Mouse (Mus musculus) kidney, adult 18-20 months (tissue): Measurements from ENCODE around the gene Mark3.

ENCODE experiments used
- DNase-seq: peaks from one replicate; pipeline ENCODE4 v3.0.0; 2021

Gene Mark3

GRCm38 (mm10) chr12:111677882-111678669 is 103.8 kb downstream of the Mark3 start, which contains the start of gene Trmt61a:
Gene Trmt61a, plus strand, starts transcription at chr12:111678105.
- peak; percentile 90 for DNase-seq

DNA sequence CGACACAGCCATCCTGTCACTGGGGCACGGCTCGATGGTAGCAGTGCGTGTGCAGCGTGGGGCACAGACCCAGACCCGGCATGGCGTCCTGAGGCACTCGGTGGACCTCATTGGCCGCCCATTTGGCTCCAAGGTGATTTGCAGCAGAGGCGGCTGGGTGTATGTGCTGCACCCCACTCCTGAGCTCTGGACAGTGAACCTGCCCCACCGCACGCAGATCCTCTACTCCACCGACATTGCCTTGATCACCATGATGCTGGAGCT is 104.3 kb downstream of the Mark3 start:
- DNase-seq: no peak

DNA sequence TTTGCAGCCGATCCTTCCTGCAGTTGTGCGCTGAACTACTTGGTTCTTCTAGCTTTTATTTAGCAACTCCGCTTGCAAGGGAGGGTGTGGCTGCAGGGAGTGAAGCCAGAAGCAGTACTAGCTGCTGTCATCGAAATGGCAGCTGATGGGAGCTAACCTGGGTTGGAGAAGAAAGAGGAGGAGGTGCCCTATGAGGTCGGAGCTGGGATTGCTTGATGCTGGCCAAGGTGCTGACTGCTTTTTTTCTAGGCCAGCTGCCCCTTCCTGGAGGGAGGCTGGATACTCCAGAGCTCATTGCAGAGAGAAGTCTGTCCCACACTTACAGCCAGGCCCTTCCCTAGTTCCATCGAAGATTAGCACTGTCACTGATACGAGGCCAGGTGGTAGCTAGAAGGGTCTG is 104.7 kb downstream of the Mark3 start:
- DNase-seq: no peak

- no peak for DNase-seq
Measured at GRCm38 (mm10) chr12:111680661-111681060, 106.3 kb downstream of the Mark3 start.

DNA sequence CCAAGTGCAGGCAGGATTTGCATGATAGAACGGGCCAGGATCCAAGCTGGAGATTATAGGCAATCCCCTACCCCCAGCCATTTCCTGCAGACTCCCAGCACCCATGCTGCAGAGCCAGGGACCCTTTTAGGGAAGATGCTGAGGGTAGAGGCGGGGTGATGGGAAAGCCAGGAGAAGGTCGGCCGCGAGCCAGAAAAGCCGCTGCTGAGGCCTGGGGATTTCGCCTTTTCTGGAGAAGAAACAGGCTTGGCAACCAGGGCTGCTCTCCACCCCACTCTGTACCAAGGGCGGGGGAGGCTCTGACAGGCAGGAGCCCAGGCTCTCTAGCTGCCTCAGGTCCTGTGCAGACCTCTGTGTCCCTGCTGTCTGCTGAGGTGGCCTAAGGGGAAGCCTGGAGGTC is 107.0 kb downstream of the Mark3 start:
- no peak for DNase-seq

DNA sequence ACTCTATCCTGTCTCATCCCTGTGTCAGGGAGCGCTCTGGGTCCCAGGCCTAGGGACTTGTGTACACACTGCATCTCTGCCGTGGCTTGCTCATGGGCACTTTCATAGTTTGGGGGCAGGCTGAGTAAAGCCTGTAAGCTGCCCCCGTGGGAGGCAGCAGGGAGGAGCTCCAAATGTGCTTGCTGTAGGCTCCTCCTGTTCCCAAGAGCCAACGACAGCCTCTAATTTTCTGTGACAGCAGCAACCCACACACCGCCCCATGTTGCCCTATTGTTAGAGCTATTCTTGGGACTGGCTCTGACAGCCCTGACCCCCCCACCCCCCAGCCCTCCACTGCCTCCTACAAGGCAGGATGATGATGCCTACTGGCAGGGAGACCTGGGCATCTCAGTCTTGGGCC is 107.7 kb downstream of the Mark3 start:
- DNase-seq: no peak

DNA sequence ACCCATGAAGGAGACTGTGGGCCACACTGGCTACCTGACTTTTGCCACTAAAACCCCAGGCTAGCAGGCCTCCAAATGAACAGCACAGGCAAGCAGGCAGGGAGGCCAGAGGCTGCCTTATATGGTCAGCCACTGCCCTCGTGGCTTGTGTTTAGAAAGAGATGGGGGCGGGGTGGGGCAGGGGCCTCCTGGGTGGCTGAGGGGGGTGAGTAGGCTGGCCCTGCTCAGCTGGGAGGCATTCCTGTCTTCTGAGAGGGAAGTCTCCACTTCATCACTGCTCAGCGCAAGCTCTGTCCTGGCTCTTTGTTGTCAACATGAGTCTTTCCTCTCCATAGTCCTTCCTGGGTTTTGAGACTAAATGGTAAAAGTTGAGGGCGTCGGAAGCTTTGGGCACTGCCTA is 108.5 kb downstream of the Mark3 start:
- DNase-seq: no peak

DNA sequence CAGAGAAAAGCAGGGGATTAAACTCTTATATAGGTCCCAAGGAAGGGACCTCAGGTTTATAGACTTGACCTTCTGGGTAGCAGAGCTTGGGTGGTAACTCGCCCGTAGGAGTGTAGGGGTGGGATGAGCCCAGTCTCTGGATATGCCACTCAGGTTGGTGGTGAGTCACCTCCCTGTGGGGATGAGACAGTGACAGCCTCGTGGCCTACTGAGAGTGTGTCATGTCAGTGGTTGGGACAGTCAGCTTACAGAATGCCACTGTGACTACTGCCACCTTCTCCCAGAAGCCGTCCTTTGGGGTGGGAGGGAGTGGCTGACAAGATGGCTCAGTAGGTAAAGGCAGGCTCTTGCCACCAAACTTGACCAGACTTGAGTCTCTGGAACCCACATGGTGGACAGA is 112.1 kb downstream of the Mark3 start:
- DNase-seq: no peak

DNA sequence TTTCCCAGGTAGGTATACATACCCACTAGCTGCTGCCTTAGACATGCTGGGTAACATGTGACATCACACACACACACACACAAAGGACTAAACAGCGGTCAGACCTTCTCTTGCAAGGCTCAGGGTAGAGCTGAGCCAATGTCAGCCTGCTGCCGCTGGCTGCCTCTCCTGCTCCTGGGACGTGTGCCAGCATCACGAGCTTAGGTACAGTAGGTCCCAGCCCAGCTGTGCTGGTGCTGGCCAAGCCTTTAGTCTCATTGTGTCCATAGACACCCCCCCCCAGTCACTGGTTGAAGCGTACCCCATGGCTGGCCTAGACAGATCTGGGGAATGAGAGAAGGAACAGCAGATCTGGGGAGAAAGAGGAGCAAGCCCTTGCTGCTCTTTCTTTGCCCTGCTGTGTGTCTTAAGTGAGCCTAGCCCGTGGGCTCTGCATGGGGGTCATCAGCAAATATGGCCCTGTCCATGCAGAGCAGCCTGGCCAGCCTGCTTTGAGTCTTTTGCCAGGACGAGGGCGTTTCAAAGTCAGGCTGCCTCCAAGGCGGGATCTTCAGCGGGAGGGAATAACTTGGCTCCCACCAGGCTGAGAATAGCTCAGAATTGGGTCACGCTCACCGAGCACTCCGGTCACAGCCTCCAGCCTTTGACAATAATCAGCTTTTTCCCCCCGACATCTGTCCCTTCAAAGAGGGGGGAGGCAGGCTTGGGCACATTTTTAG is 113.2 kb downstream of the Mark3 start:
- DNase-seq: peak; percentile 89

DNA sequence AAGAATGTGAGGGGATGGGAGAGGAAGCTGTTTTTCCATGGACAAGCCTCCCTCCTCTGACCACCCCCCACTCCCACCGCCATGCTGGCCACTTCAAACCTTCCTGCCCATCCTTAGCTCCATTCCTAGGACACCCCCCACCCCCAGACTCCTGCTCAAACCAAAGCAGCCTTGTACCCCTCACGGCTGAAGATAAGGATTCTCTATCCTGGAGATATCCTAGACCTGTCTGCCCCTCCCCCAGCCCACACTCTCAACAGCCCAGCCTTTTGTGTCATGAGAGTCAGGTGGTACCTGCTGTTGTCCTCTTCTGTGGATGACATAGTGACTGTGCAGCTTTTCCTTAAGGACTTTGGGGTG is 113.7 kb downstream of the Mark3 start:
- DNase-seq: no peak

GRCm38 (mm10) chr12:111689426-111689825 is 115.1 kb downstream of the Mark3 start:
- DNase-seq: peak; percentile 61

- no peak for DNase-seq
Measured at GRCm38 (mm10) chr12:111691346-111691872, 117.1 kb downstream of the Mark3 start.

DNA sequence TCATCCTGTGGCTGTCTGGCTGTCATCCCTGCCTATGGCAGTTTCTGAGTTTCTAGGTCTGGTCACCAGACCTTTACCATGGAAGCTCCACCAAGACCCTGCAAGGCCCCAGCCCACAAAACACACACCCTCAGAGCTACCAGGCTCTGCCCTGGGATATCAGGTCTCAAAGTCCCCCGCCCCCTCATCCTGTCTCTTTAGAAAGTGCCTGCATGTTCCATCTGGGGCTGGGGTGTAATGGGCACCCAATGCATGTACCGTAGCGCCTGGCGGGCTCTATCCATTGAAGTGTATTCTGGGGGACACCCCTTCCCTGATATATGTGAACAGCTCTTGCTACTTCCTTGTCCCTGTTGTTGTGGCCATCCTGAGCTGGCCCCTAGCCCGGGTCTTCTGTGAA is 118.6 kb downstream of the Mark3 start:
- no peak for DNase-seq

GRCm38 (mm10) chr12:111693341-111694270 is 119.3 kb downstream of the Mark3 start:
- DNase-seq: peak; percentile 19

DNA sequence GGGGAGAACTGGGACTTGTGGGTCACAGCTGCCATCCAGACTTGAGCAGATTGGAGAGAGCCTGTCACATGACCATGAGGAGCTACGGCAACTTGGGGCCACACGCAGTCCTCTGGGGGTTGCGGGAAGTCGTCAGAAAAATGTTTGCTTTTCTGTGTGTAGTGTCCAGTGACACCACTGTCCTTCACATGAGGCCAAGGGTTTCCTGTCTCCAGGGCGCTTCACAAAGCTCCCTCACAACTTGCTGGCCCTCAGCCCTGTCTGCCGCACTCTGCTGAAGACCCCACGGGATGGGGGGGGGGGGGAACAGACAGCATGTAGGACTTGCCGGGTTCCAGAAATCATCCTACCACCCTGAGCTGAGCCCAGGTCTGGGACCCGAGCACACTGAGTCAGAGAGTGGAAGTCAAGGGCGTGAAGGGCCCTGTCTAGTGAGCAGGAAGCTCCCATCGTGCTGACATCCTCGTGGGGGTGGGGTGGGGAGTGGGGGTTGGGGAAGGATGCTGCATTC is 120.0 kb downstream of the Mark3 start:
- no peak for DNase-seq

DNA sequence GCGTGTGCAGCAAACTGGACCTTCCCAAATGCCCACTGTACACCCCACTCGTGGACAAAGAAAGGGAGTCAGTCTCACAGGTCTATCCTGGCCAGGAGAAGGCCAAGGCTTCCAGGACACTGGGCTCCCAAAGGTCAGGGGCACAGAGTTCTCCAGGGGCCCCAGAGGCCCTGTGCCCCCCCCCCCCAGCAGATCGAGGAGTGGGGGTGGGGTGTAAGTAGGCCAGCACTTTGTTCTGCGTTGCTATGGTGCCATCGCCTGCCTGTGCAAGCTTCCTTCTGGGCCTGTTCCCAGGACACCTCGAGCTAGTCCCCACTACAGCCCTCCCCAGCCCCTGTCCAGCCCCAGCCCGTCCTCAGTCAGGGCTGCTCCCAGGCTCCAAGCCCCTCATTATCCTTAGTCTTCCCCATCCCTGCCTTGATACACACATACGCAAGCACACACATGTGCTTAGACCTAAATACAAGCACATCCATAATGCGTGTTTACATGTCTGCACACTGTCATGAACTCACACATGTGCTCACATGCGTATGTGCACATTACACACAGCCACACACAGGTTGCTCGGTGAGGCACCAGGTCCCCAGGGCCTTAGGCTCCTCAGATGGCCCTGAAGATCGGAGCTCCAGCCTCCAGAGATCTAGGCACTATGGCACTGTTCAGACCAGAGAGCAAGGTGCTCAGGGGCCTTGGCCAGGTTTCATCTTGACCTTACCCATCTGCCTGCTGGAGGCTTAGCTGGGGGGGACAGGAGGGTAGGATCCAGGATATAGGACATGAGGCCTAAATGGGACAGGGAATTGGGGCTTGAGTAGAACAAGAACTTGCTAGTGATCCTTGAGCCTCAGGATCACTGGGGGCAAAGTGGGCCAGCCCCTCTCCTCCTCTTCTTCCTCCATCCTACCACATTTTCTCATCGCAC is 120.8 kb downstream of the Mark3 start:
- DNase-seq: no peak

- DNase-seq: peak; percentile 81
Measured at GRCm38 (mm10) chr12:111696239-111696638, 121.9 kb downstream of the Mark3 start.

GRCm38 (mm10) chr12:111697708-111698107 is 123.4 kb downstream of the Mark3 start:
- no peak for DNase-seq

DNA sequence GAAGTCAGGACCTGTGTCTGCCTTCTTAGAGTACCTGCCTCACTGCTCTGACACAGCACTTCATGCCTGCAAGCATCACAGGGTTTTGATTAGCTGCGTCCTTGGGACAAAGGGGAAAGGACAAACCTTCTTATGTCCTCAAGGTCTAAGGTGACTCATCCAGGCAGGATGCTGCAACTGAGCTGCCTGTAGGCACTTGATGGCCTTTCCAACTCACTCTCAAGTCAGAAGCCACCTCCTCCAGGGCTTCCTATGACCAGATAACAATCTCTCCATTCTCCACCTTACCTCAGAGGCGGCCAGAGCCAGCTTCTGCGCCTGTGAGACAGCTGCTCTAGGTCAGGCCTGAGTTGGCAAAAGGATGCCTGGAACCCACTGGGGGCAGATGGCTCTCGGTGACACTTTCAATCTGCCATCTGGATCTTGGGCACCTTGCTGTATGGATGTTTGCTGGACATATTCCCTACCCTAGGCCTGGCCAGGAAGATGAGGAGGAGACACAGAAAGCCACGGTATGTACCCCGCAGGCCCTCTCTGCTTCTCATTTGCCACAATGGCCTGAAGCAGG is 124.1 kb downstream of the Mark3 start:
- no peak for DNase-seq

DNA sequence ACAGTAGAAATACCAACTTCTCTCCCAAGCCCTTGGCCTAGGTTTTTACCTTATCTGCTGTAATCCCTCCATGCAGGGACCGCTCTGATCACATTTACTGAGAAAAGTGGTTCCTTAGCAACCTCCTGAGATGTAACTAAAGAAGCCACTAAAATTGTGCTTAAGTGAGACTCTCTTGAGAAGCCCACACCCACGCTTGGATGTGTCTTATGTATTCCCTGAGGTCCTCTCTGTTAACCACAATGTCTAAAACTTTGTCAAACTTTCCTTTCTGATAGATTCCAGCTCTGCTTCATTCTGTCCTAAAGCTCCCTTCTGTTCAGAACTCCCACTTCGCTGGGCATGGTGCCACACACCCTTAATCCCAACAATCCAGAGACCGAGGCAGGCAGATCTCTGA is 125.2 kb downstream of the Mark3 start:
- no peak for DNase-seq

GRCm38 (mm10) chr12:111700920-111701458 is 126.7 kb downstream of the Mark3 start:
- no peak for DNase-seq
